Mouse (Mus musculus): ENCODE measurements around the gene Rnf169.
"Not testable (repeated sequence)": the region's sequence is repeated elsewhere in the genome, so short reads cannot be mapped to it uniquely, and the experiment has no call there.

Rnf169 gene

DNA sequence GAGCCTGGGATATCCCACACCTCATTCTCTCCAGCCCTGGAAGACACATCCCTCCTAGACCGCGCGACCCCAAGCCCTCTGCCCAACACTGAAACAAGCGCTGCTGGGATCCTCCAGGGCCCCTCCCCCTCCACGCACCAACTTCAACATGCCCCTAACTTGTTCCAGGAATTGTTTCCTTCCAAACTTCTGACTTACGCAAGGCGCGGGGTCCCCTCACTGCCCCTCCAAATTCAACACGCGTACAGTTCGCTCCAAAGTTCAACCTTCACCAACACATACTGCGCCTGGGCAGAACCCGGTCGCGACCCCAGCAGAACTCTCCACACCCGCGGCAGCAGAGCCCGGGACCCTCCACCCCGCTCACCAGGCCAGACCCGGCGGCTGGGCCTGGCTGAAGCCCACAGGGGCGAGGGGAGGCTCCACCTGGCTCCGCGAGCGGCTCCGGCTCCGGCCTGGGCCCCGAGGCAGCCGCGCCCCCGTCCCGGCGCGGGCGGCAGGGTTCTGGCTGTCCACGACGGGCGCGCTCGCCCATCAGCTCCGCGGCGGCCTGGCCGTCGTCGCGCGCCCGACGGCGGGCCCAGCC is 609 bp downstream of the Rnf169 start:
- DNase-seq (ENCODE audit: low spot score in 2 of 2): peak in 1 of 2 experiments; percentile 36

DNA sequence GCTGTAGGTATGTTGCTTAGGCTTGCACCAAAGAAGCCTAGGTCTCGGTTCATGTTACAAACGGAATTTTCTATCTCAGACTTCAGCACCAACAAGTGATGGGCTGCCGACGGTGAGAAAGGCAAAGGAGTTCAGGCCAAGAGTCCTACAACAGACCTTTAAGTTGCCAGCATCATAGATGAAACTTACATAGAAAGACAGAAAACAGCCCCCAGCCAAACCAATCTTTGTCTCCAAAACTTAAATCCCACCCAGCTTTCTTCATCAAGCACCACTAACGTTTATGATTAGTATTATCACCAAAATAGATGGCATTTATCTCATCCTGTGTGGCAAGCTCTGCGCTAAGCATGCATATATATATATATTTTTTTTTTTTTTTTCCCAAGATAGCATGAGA is 1.2 kb downstream of the Rnf169 start:
- no peak for DNase-seq (ENCODE audit: low spot score in 2 of 2)

DNA sequence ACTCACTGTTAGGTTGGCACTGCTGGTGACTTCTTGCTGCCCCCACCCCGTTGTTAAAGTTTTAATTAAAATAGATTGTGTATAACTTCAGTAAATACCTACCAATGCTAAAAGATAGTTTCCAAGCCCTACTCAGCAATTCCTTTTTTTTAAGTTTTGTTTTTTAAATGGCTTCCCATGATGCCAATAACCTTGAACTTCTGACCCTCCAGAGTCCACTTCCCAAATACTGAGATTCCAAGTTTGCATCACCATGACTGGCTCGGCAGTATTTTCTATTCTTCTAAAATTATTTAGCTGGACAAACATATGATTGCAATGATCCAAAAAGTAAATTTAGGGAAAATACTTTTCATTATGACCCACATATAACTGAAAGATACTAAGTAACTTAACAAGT is 2.2 kb downstream of the Rnf169 start:
- no peak for DNase-seq (ENCODE audit: low spot score in 2 of 2)

DNA sequence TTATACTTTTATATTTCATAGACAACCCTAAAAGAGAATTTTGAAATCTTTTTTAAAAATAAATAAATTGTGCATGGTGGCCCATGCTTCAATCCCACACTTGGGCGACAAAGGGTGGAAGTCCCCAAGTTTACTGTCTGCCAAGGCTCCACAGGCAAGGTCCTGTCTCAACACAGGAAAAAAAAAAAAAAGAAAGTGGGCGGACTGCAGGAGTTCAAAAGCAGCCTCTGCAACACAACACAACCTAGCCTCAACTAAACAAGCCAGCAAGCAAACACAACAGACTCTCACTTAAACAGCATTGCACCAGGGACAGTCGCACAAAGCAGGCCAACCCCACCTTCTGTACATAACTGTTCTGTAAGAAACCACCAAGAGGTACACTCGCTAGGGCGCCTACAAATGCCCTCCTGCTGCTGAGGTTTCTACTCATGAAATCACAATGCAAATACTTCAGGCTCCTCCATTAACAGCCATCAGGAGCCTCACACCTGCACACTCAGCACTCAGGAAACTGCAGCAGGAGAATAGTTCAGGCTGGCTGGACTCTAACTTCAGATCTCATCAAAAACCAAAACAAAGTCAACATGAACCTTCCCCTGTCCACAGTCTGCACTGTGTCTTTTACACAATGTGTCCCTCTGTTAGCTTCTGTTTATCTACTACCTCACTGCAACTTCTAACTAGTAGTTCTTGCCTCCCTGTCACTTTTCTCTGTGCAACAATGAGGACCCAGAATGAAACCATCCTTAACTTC is 4.3 kb downstream of the Rnf169 start:
- DNase-seq (ENCODE audit: low spot score in 2 of 2): no peak

DNA sequence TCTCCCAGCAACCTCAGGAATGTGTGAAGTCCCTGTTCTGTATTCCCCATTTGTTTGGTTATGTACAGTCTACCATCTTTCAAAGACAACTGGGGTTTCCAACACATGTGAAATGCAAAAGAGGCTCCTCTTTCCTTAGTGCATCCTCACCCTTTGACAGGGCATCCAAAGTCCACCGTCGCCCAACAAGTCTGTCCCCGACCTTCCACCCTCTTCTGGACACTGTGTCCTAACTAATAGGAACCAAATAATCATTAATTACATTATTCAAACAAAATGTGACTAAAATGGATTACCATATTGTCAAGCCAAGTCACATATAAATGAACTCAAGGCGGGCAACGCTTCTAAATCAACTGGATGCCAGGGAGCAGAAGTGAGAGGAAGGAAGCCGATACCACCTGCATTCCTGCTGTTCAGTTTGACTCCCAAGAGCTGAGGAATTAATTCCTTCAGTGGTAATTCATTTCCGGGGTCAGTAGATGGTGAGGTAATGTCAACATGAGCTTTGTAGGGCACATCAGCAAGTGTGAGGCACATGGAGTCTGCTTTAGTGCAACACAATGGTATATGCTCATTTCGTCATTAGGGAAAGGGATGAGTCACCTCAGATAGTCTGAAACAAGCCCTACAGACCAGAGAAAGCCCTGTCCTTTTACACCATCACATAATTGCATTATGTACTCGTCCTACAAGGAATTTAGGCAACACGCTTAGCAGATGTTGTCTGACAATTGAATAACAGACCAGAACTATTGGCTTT is 5.9 kb downstream of the Rnf169 start:
- no peak for DNase-seq (ENCODE audit: low spot score in 2 of 2)

DNA sequence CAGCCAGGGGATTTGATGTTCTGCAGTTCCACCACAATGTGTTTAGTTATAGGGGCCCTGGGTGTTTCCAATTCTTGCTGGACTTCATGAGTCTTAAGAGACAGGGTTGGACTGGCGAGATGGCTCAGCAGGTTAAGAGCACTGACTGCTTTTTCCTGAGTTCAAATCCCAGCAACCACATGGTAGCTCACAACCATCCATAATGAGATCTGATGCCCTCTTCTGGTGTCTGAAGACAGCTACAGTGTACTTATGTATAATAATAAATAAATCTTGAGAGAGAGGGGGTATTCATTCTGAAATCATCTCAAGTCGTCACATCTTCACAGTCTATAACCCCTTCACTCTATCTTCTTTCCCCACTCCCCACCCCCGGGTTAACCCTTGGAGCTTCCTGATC is 7.3 kb downstream of the Rnf169 start:
- not testable (repeated sequence) for DNase-seq (ENCODE audit: low spot score in 2 of 2)

DNA sequence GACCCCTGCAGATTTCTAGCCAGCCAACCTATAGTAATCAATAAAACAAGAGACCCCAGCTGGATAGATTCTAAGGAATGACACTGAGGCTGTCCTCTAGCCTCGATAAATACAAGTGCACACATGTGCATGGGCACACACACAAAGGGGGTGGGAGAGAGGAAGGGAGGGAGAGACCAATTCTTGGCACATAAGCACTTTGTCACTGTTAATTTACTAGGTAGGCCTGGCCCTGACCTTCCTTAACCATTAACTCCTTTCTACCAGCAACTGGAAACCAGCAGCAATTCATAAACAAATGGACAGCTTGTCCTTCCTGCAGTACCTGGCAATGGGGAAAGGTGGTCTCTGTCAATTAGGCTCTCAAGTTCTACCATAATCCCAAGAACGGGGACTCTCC is 8.3 kb downstream of the Rnf169 start:
- no peak for DNase-seq (ENCODE audit: low spot score in 2 of 2)

DNA sequence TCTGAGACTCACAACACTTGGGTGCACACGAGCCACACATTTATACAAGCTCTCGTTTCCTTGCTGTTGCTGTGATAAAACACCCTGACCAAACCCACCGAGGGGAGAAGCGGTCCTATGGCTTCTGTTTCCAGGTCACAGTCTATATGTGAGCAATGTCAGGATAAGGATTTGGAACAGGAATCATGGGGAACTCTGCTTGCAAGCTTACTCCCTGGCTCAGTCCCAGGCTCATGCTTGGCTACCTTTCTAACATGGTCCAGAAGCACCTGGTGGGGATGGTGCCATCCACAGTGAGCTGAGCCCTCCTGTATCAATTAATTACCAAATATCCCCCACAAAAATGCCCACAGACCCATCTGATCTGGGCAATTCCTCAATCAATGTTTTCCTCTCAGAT is 11.1 kb downstream of the Rnf169 start:
- DNase-seq (ENCODE audit: low spot score in 2 of 2): no peak

DNA sequence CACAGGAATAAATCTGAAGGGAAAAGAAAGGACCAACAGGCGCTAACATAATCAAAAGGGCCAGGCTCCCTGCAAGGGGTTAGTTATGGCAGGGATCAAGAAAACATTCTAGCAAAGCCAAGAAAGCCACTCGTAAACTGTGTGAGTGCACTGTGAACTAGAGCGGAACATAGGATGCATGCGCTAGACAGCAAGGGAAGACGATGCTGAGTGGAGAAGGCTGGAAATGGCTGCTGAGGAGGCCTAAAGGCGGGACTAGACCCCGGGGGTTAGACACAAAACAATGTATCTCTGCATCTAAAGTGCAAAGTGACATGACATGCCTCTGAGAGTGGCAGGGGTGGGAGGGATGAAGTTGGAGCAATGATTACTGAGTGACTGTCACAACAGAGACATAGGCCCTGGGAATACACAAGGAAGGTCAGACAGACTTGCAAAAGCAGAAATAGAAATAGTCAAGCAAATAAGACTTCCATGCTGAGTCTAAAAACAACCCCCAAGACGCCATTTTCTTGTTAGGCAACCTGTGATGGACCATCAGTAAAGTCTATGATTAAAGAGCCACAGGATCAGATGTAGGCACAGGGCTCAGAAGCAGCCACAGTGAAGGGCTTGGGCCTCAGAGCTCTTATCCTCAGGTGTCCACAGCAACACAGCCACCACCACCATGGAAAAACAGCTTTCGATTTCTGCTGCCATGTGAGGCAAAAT is 14.1 kb downstream of the Rnf169 start:
- DNase-seq (ENCODE audit: low spot score in 2 of 2): no peak

DNA sequence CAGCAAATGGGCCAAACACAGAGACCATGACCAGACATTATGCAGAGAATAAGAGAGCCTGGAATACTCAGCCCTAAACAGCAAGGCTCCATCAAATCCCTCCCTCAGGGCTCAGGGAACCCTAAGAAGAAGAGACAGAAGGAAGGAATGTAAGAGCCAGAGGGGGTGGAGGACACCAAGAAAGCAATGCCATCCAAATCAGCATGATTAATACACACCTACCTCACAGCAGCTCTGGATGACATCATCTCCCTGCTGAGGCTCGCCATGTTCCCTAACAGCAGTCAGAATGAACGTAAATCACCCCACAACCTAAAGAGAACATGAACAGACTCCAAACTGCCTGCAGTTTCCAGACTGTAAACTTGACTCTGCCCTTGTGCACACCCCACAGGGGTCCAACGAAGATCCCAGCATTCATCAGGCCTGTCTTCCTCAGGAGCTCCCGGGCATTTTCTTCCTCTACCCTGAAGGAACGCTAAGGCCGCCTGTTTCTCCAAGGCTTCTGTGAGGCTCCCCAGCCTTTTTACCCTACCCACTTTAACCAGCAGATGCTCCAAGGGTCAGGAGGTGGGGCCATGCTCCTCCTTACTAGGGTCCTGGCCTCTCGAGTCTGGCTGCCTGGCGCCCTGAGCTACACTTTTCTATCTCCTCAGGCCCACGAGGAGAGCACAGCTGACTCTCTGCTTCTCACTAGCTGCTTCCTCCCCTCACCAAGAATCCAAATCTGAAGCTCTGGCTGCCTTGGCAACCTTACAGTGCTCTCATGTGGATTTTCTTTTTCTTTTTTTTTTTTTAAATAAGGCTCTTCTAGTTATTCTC is 15.0 kb downstream of the Rnf169 start:
- peak; percentile 48 to 59 for DNase-seq (ENCODE audit: low spot score in 2 of 2)

DNA sequence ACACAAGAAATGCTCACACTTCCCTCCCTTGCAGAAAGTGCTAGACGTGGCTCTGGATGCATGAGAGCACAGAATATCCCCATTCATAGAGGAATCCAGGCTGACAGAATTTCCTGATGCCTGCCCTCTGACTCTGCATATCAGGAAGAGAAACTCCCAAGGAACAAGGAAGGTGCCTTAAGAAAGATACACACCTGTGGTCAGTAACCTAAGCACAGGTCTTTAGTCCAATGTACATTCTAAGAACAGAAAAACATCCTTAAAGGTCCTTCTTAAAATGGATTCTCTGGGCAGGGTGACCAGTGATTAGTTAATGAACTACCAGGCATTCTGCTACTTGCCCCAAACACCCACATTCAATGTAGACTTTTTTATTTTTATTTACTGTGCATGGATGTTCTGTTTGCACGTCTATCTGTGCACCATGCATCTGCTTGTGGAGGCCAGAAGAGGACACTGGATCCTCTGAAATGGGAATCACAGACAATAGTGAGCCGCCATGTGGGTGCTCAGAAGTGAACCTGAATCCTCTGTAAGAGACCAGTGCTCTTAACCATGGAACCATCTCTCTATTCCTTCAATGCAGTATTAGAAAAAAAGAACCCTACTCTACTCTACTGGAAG is 16.9 kb downstream of the Rnf169 start:
- no peak for DNase-seq (ENCODE audit: low spot score in 2 of 2)

DNA sequence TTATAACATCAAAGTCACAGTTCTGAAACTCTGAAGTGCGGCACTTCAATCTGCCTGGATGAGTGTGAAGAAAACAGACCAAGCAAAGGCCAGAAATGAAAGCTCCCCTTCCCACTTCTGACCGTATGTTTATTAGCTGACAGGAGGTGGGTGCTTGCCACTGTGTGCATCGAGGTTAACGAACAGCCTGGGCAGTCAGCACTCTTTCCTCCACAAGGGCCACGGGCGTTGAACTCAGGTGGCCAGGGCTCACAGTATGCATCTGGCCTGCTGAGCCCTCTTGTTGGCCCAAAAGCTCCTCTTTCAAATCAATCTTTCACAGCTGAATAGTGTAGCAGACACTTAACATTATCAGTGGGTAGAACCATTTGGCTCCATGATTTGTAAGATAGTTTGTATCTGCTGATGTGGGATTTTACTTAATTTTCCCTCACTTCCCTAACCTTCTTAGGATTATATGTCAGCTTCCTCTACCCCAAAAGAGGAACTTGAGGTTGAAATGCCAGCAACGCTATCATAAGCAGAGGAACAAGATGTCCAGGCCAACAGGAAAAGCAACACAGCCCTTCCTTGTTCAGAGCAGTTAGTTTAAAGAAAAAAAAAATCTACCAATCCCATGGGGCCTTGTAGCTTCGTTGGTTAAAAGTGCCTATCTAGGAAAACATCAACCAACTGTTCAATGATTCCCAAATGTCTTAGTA is 17.6 kb downstream of the Rnf169 start:
- no peak for DNase-seq (ENCODE audit: low spot score in 2 of 2)

DNA sequence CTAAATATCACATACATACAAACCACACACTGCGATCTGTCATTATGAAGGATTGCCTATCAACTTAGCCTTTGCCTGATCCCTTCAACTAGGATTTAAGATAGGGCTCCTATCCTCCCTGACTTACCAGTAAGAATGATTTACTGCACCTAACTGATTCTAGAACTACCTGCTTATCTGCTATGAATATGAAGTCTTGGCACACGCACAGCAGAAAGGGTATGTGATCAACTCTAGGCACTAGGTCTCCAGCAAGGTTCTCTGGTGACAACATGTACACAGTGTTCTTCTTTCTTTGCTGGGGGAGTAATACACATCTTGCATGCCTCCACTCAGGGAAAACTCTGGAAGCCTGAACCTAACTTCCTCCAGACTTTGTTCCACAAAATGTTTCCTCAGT is 18.7 kb downstream of the Rnf169 start:
- no peak for DNase-seq (ENCODE audit: low spot score in 2 of 2)

DNA sequence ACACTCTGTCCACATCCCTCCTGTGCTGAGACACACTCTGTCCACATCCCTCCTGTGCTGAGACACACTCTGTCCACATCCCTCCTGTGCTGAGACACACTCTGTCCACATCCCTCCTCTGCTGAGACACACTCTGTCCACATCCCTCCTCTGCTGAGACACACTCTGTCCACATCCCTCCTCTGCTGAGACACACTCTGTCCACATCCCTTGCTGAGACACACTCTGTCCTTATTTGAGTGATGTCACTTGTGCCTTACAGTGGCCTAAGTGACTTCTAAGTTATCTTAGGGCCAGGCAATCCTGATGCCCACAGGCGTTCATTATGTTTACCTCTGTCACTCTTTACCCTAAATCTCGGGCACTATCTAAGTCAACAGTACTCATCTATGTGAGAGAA is 19.7 kb downstream of the Rnf169 start:
- not testable (repeated sequence) for DNase-seq (ENCODE audit: low spot score in 2 of 2)

DNA sequence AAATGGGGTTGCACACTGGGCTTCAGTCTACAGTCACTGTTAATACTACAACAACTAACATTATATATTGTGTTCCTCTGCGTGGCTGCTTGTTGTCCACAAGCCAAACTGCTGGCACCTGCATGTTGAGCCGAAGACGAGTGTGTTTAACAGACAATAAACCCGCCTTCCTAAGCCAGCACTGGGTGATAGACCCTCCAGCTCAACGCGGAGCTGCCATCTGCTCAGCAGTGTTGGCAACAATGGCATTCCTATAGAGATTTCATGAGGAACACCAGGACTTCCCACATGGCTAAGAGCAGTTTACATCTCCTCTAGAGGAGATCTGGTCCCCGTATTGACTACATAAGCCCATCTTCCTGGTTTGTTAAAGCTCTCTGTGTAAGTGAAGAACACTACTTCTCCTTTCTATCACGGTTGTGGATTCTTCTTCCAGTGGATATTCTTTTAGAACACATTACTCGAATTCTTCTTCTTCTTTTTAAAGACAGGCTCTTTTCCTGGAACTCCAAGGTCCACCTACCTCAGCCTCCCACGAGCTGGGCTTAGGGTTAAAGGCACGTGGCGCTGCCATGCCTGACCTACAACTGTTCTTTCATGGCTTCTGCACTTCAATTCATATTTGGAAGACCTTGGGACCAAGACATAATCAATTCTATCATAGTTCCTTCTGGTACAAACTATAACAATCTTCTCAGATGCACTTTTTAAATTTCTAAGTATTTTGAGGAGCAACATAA is 22.9 kb downstream of the Rnf169 start:
- no peak for DNase-seq (ENCODE audit: low spot score in 2 of 2)

DNA sequence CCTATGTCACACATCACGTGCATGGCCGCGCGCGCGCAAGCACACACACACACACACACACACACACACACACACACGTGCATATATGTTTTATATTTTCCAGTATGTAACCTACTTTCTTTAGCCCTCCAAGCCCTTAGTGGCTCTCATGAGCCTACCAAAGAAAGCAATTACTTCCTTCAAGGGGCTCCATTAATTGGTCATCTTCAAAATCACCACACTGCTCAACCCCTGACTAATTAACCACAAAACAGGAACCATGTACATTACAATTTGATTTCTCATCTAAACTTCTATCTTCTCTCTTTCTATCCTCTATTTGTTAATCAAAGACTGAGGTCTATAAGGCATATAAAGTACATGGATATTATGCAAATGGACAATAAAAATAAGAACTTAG is 24.2 kb downstream of the Rnf169 start:
- DNase-seq (ENCODE audit: low spot score in 2 of 2): no peak

DNA sequence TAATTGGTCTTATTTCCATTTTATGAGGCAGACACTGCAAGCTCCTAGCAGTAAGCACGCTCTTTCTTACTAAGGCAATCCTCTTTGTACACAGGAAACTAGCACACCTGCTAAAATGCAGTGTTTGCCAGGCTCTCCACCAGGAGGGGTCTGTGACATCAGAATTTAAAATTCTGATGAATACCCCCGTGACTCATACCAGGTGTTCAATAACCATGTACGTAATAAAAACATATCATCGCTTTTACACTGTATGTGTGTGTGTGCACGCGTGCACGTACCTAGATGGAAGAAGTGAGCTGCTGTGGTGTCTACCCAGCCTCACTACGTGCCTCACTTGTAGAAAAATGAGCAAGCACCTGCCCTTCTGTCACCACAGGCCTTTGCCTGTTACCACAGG is 26.0 kb downstream of the Rnf169 start:
- no peak for DNase-seq (ENCODE audit: low spot score in 2 of 2)

DNA sequence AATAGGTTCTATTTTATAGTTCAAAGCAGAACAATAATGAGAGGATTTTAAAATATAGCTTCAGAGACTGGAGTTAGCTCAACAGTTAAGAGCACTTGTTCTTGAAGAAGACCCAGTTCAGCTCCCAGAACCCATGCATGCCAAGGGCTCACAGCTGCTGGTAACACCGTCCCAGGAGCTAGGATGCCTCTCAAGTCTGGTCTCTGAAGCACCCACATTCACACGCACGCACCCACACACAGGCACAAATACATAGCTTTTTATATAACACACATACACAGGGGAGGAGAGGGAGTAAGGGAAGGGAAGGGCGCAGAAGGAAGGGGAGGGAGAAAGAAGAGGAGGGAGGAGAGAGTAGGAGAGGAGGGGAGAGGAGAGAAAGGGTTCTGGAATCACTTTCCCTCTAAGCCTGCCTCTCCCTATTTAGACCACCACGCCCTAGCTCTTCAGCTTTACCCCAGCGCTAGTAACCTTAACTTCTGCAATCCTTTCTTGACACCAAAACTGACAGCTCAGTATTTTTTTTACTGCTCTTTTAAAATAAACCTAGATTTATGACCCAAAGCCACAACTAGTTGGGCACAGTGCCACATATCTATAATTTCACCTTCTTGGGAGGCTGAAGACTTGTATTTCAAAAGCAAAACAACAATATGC is 26.7 kb downstream of the Rnf169 start:
- peak; percentile 57 to 64 for DNase-seq (ENCODE audit: low spot score in 2 of 2)

DNA sequence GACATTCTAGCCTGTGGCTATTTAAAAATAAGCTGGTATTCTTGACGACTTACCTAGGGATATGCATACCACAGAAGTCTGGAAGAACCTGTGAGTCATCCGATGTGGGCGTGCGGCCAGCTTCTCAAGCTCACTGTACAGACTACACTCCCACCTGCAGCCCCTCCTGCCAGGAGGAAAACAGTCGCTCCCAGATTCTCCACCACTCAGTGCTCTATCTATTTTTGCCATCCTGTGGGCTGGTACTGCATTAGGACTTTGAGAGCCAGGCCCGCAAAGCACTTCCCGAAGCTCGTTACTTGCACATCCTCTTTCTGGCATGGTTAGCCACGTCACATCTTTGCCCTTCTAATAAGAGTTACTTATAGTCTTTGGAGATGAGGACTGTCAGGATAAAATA is 32.9 kb downstream of the Rnf169 start:
- peak; percentile 70 to 76 for DNase-seq (ENCODE audit: low spot score in 2 of 2)
